Mouse (Mus musculus): ENCODE data around the gene Dnaaf3.
"Not testable (repeated sequence)": the region's sequence is repeated elsewhere in the genome, so short reads cannot be mapped to it uniquely, and the experiment has no call there.

The Dnaaf3 gene

DNA sequence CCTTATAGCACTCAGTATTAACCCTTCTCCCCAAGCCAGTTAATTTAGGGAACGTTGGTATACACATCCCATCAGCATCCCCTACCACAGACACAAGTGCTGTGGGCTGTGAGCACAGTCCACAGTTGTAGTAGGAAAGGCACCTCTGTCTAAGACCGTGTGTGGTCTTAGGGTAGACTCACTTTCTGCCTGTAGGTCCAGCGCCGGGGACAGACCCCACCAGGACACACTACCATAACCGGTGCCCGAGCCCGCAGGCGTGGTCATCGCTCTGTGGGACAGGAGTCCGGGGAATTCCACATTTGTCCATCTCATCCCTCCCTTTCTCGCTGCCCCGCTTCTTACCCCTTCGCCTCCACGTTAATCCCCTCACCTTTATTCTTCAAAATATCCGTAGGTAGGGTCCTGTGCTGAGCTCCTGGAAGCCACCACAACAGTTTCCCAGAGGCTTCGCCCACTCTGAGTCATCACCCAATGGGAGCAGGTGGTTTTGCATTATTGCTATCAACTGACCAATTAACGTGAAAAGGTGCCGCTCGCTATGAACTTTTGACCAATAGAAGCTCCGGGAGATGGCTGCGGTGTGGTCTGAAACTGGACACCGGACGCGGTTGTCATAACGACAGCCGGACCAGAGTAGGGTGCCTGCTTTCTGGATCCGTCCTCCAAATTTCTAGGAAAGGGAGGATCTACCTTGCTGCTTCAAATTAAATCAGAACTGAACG, at the start of gene Dnaaf3:
Dnaaf3 (minus strand) TSS at position 449 of the 725 bp plus-strand sequence.
- peak; percentile 87 for DNase-seq (ENCODE audit: extremely low spot score, low spot score)

DNA sequence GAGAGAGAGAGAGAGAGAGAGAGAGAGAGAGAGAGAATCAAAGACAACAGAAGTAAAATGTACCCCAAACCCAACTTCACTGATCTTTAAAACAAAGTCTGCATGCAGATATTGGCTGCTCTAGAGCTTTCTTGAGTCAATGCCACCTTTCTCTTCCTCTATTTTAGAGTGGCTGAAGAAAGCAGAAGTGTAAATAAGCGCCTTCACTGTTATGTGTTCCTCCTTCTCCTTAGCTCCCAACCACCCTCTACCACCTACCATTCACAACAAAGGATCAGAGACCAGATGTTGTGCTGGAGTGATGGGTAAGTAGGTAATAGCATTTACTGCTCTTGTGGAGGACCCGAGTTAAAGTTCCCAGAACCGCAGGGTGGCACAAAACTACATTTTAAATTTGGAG, 49.2 kb upstream of the Dnaaf3 start:
- not testable (repeated sequence) for DNase-seq (ENCODE audit: extremely low spot score, low spot score)

DNA sequence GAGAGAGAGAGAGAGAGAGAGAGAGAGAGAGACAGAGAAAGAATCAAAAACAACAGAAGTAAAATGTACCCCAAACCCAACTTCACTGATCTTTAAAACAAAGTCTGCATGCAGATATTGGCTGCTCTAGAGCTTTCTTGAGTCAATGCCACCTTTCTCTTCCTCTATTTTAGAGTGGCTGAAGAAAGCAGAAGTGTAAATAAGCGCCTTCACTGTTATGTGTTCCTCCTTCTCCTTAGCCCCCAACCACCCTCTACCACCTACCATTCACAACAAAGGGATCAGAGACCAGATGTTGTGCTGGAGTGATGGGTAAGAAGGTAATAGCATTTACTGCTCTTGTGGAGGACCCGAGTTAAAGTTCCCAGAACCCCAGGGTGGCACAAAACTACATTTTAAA, 40.1 kb upstream of the Dnaaf3 start:
- DNase-seq (ENCODE audit: extremely low spot score, low spot score), result not testable (repeated sequence)

DNA sequence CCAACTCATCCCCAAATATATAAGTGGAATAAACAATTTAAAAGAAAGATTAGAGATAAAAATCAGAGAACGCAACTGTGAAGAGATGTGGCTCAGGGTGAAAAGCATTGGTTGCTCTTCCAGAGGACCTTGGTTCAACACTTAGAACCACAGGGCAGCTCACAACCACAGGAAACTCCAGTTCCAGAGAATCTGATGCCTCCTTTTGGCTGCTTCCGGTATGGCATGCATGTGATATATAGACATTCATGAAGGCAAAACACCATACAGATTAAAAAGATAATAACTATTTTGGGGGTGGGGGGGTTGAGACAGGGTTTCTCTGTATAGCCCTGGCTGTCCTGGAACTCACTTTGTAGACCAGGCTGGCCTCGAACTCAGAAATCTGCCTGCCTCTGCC, 30.4 kb upstream of the Dnaaf3 start:
- no peak for DNase-seq (ENCODE audit: extremely low spot score, low spot score)

DNA sequence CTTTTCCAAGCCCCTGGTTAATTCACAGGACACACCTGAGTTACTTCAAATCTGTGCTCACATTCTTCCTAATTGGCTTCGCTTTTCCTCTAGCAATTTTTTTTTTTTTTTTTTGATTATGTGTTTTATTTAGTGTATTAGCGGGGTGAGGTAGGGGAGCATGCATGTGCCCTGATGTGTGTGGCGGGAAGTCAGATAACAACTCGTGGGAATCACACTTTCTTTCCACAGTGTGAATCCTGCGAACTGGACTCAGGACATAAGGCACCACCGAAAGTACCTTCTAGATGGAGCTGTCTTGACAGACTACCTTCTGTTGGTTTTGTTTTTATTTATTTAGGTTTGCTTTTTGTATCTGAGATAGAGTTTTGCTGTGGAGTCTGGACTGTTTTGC, 24.9 kb upstream of the Dnaaf3 start:
- DNase-seq (ENCODE audit: extremely low spot score, low spot score), result no peak

DNA sequence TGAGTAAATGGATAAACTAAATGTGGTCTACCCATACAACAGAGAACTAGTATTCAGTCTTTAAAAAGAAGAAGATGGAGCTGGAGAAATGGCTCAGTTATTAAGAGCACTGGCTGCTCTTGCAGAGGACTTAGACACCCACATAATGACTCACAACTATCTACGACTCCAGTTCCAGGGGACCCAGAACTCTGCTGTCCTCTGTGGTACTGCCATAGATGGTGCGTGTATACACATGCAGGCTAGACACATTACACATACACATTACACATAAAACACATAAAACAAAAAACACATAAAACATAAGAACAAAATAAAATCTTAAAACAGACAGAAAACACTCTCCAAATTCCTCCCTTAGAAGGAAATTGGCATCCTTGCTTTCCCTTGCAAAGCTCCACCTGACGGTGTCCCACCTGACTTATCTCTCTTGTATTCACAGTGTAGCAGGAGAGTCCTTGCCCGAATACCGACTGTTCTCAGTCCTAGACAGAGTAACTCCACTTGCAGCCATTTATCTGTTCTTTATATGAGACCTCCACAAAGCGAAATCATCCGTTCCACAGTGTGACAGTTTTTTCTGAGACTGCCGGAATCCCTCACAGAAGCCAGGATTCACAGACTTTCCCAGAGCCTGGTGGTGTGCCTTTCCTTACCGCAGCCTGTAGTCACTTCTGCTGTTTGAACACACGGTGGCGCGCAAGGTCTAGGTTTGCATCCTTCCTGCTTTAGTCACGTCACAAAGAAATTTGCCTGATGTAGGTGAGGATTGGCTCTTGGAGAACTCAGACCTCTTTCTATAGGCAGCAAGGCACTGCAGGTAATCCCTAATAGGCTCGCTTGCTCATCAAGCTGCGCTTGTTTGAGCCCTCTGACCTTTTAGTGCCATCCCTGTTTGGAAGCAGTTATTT, 24.3 kb upstream of the Dnaaf3 start:
- DNase-seq (ENCODE audit: extremely low spot score, low spot score), result peak; percentile 79

DNA sequence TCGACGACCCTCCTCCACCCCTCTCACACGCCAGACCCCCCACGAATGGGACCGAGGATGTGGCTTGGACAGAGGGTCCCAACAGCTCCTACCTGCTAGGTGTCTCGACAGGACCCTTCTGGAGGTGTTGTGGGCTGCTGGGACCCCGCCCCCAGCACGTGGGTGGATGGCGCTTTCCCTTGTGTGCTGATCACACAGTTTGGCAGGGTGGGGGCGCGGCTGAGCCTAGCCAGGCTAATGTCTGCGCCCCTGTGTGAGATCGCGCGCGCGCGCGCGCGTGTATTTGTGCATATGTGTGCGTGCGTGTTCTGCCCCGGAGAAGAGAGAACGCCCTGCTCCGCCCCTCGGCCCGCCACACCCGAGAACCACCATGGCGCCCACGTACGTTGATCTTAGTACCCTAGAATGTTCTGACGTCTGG, 15.0 kb upstream of the Dnaaf3 start, which contains the start of gene Syt5:
Syt5 (minus strand) TSS at position 321 of the 421 bp plus-strand sequence.
- DNase-seq (ENCODE audit: extremely low spot score, low spot score), result no peak

DNA sequence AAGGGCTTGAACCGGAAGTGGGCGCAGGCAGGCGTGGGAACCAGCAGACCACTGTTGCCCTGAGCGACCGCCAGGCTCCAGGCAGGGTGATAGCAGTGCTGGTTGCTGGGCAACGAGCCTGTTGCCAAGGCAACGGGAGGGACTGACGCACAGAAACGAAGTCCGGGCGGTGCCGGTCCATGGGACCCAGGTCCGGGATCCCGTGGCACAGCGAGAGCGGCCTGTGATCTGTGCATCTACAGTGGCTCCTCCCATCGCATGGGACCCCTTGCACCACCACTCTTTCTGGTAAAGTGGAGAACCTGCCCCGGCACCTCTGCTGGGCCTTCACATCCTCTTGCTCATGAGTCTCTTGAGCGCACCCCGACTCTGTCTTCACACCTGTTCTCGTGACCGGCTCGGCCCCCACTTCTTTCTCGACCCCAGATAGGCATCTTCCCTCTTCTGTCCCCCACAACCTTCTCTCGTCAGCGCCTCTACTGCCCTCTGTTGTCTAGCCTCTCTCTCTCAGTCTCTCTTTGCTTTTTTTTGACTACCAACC, 14.4 kb upstream of the Dnaaf3 start:
- peak; percentile 88 for DNase-seq (ENCODE audit: extremely low spot score, low spot score)

DNA sequence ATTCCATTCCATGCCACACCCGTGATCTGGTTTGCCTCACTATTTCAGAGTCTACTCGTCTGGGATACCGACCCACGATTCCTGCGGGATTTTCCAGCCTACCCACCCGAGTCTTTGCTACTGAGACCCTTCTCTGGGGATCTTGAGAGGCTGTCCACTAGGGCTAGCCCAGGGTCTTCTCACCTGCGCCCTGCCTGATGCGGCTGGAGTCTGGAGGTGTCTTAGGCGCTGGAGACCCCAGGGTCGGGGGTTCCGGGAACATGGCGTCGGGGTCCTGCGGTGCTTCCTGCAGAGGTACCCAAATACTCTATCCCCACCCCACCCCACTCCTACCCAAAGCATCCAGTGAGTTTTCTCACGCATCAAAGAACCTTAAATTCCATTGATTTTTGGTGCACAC, 13.8 kb upstream of the Dnaaf3 start:
- no peak for DNase-seq (ENCODE audit: extremely low spot score, low spot score)

DNA sequence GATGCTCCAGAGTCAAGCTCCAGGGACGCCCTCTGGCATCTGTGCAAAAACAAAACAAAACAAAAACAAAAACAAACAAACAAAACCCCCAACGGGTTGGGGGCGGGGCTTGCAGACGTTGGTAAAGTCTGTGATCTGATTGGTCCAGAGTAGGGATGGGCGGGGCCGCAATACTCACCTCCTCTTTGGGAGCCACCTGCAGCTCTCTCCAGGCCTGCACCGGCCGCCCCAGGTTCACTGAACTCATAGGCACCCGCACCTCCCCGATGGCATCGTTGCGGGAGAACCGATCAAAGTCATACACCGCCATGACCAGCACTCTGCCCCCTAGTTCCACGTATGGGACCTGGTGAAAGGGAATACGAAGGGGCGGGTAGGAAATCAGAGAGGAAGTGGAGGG, 9.8 kb upstream of the Dnaaf3 start:
- DNase-seq (ENCODE audit: extremely low spot score, low spot score), result no peak

DNA sequence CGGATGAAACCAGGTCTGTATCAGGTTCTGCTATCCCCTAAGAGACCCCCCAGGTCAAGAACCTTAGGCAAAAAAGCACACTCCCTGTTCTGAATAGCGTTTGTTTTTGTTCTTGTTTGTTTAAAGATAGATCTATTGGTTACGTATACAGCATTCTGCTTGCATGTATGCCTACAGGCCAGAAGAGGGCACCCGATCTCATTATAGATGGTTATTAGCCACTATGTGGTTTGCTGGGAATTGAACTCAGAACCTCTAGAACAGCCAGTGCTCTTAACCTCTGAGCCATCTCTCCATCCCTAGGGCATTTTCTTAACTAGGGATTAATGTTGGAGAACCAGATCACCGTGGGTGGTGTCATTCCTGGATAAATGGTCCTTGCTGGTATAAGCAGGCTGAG, 9.1 kb upstream of the Dnaaf3 start:
- DNase-seq (ENCODE audit: extremely low spot score, low spot score), result no peak

DNA sequence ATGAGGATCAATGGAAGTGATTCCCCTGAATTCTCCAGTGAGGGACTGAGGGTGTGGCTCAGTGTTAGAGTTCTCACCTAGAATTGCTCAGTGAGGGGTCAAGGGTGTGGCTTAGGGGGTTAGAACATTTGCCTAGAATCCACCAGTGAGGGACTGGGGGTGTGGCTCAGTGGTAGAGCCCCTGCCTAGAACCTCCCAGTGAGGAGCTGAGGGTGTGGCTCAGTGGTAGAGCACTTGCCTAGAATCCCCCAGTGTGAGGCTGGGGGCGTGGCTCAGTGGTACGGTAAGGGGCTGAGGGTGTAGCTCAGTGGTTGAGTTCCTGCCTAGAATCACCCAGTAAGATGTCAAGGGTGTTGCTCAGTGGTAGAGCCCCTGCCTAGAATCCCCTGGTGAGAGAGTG, 6.8 kb upstream of the Dnaaf3 start:
- DNase-seq (ENCODE audit: extremely low spot score, low spot score), result no peak

DNA sequence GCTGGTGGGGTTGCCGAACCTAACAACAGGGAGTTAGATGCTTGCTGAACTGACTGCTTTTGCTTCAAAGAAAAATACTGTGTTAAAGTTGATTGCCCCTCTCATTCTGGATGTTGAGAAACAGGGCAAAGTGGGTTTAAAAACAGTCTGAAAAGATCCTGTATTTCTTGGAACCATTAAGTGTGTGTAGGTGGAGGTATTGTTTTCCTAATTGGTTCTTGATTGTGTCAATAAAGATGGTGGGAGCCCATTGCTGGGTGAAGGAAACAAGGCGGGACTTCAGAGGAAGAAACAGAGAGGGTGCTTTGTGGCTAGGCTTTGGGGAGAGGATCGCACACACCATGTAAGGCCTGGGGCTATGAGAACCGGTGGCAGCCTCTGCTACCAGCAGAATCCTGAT, 4.9 kb upstream of the Dnaaf3 start:
- DNase-seq (ENCODE audit: extremely low spot score, low spot score), result no peak

DNA sequence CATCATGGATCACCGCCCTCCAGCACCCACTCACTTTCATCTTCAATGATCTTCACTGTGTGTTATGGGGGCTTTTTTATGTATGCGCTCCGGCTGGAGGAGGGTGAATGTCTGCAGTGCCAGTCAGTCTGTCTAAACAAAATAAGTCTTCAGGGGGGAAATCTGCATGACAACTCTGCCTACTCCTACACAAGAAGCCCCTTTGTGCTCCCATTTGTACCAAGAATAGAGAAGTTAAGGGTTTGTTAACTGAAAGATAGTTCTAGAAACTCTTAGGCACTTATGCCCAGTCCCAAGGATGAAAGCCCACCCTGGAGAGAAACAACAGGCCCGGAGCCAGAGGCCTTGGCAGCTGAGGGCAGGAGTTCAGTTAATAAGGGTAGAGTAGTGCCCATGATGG, 4.1 kb upstream of the Dnaaf3 start:
- no peak for DNase-seq (ENCODE audit: extremely low spot score, low spot score)

DNA sequence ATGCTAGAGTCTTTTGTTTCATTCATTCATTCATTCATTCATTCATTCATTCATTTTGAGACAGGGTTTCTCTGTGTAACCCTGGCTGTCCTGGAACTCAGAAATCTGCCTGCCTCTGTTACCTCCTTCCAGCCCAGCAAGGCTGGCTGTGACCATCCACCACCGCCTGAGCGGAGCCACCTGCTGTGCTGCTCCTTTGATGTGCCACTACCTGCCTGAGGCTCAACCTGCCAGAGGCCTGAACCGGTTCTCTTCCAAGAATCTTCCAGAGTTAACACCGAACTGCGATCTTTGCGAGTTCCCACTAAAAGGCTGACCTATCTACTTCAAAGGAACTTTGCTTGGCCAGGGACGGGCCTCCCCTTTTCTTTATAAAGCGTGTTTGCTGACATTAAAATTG, 2.1 kb downstream of the Dnaaf3 start:
- not testable (repeated sequence) for DNase-seq (ENCODE audit: extremely low spot score, low spot score)

DNA sequence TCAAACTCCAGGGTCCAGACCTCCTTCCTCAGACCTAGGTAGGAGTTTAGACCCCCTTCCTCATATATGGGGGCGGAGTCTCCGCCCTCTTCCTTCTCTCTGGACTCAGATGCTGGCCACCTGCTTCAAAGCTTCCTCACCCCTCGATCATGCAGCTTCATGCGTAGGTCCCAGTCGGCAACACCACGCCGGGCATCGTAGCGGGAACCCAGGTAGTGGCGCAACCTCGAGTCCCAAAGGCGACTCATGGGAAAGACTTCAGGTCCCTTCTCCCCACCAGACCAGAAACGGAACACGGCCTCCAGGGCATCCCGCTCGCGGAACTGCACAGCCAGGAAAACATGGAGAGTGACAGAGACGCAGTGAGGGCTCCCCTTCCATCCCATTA, 5.0 kb downstream of the Dnaaf3 start:
- no peak for DNase-seq (ENCODE audit: extremely low spot score, low spot score)

DNA sequence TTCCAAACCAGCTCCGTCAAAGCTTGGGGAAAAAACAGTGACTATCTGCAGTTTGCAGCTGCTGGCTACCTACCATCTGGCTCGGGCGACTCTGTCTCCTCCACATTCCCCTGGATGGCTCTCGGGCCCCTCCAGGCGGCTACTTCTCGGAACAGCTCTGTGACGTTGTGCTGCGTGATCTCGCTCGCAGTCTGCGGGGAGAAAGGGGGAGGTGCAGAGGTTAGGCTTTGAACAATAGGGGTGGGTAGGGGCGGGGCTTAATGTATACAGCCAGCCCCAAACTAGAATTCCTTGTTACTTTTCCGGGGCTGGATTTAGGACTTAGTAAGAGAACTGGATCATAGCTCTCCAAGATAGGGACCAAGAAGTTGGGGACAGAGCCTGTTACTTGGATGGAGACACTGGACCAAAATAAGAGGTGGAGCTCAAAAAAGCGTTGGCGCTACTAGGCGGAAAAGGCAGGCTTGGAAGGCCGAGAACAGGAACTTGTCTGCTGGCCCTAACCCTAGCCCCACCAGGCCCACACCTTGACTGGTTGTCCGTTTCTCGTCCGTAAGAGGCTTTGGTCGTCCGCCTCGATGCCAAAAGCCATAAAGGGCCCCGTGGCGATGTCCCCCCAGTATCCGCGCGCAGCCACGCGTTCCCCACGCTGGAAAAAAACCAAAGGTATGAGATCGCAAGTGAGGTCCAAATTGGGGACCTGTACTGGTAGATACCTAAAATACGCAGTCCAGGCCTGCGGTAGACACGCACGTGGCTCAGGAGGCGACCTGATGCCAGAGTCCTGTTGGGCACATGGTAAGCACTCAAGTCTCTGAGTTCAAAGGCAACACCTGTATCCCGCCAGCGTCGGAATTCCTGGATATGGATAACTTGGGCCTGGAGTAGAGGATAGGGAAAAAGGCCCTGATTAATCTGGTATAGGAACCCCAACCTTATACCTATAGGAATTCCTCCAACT, 5.6 kb downstream of the Dnaaf3 start:
- DNase-seq (ENCODE audit: extremely low spot score, low spot score), result peak; percentile 86

DNA sequence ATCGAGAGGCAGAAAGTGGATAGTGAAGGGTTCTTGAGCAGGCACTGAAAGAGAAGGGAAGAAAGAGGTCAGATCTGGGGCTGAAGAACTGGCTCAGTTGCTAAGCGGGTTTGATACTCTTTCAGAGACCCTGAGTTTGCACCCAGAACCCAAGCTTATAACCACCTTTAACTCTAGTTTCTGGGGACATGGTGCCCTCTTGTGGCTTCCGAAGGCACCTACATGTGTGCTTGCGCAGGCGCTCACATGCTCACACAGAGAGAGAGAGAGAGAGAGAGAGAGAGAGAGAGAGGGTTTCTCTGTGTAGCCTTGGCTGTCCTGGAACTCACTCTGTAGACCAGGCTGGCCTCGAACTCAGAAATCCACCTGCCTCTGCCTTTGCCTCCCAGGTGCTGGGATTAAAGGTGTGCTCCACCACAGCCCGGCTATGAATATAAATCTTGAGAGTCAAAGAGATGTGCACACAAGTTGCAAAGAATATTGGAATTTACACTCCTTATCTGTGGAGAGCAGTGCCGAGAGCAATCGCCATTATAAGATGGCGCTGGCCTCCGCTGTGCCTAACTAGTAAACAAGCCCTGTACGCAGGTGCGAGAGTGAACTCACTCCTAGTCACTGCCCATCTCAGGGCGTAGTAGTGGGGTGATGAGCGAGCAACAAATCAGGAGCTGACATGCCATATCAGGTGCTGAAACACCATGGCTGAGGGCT, 7.9 kb downstream of the Dnaaf3 start, which contains the start of gene Tnni3:
Tnni3 (minus strand) TSS at position 18 of the 711 bp plus-strand sequence.
- peak; percentile 68 for DNase-seq (ENCODE audit: extremely low spot score, low spot score)

DNA sequence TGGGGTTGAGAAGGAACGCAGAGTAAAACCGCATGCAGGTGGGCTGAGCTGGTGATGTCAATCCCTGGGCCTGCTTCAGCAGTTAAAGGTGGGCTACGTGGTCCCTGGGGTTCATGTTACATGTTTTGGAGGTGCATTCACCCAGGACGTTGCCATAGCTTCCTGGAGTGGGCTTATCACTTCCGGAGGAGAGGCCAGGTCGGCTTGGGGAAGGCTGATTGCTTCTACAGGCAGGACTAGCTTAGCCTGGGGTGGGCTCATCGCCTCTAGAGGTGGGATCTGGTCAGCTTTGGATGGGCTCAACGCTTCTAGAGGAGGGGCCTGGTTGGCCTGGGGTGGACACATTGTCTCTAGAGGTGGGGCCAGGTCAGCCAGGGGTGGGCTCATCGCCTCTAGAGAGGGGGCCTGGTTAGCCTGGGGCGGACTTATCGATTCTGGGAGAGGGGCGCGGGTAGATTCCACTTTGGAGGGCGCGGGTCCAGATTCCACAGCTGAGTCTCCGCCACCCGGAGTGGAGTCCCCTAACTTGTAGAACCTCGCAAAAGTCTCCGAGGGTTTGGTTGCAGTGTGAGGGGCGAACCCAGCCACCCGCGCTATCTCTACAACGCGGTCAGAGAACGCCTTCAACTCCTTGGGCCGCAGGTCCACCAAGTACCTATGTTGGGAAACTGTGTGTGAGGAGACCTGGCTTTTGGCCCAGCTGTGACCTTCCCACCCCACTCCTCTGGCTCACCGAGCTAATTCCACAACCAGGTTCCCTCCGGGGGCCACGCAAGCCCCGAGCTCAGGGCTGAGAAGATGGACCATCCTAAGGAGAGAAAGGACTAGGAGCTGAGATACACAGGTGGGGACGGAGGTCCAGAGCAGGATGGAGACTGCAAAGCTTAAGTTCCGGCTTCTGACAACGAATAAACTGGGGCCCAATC, 8.8 kb downstream of the Dnaaf3 start:
- DNase-seq (ENCODE audit: extremely low spot score, low spot score), result no peak

All from neural tube, embryonic 10.5 days (tissue).